Mouse (Mus musculus): ENCODE measurements at regions not wholly inside any gene's neighbourhood (a gene's known extent, or its start where the extent isn't known, plus 50 kb on each side); places are given as distances from the start of the nearest gene placed in this dataset.

DNA sequence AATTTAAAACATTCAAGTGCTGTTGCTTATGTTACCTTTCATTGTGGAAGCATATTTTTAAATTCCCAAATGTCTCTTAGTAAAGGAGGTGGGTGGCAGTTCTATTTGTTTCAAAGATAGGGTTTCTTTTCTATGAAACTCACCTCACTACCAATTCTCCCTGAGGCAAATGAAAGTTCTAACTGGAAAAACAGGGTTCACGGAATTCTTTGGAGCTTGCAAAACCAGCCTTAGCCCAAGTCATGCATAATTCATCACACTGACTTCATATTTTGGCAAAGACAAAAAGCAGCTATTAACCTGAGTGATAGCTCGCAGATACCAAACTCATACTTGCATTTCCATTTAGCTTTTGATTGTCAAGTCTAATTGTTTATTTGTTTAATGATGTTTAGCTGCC lies 73.8 kb downstream of the Dio2 start:
- WGBS = 33% methylated on average over 2 of the region's 2 CpGs

GRCm38 (mm10) chr12:90645452-90645851 lies 92.8 kb downstream of the Dio2 start:
- no peak for TF ChIP-seq CTCF (IDR thresholded peaks at IDR 0.05)
- H3K9ac ChIP-seq (replicated peaks; ENCODE audit: low read length, poor library complexity, severe bottlenecking) = no peak overlapping the region
- ATAC-seq (ENCODE audit: low FRiP score) (no peak), DNase-seq (ENCODE audit: low spot score) (no peak)
- H3K4me2 ChIP-seq (ENCODE audit: low read depth, low read length, poor library complexity, severe bottlenecking) = no peak overlapping the region
- H3K27ac ChIP-seq (ENCODE audit: low read depth, low read length) = no peak overlapping the region
- H3K9me3 ChIP-seq (ENCODE audit: low read length) = no peaks in the 10 kb centered on the region
- 68% methylated on average over 5 of the region's 5 CpGs for WGBS
- no peaks in the 10 kb centered on the region for H3K27me3 ChIP-seq (ENCODE audit: insufficient read depth, low read length)
- no peaks in the 10 kb centered on the region for H3K4me1 ChIP-seq (ENCODE audit: insufficient read depth, low read length)
- H3K4me3 ChIP-seq (ENCODE audit: low read depth, low read length) = no peak overlapping the region
- H3K36me3 ChIP-seq (ENCODE audit: insufficient read depth, low read length) = no peaks in the 10 kb centered on the region

More for the DNA sequence above, 73.8 kb downstream of the Dio2 start:
- Histone ChIP-seq H3K27me3 (ENCODE audit: insufficient read depth, low read length) (no peaks in the 10 kb centered on the region), H3K4me2 (ENCODE audit: low read depth, low read length, poor library complexity, severe bottlenecking) (no peak overlapping the region), H3K9me3 (ENCODE audit: low read length) (no peaks in the 10 kb centered on the region), H3K4me3 (ENCODE audit: low read depth, low read length) (no peak overlapping the region), H3K9ac (replicated peaks; ENCODE audit: low read length, poor library complexity, severe bottlenecking) (no peak overlapping the region), H3K27ac (ENCODE audit: low read depth, low read length) (no peak overlapping the region), H3K4me1 (ENCODE audit: insufficient read depth, low read length) (no peaks in the 10 kb centered on the region), H3K36me3 (ENCODE audit: insufficient read depth, low read length) (no peaks in the 10 kb centered on the region)
- no peak for ATAC-seq (ENCODE audit: low FRiP score)
- TF ChIP-seq CTCF (IDR thresholded peaks at IDR 0.05) = no peak
- no peak for DNase-seq (ENCODE audit: low spot score)

- Histone ChIP-seq H3K4me1 (ENCODE audit: insufficient read depth, low read length) (no peaks in the 10 kb centered on the region), H3K27ac (ENCODE audit: low read depth, low read length) (no peak overlapping the region), H3K4me2 (ENCODE audit: low read depth, low read length, poor library complexity, severe bottlenecking) (no peak overlapping the region), H3K36me3 (ENCODE audit: insufficient read depth, low read length) (no peaks in the 10 kb centered on the region), H3K27me3 (ENCODE audit: insufficient read depth, low read length) (no peaks in the 10 kb centered on the region), H3K9ac (replicated peaks; ENCODE audit: low read length, poor library complexity, severe bottlenecking) (no peak overlapping the region), H3K4me3 (ENCODE audit: low read depth, low read length) (no peak overlapping the region), H3K9me3 (ENCODE audit: low read length) (no peaks in the 10 kb centered on the region)
- DNase-seq (ENCODE audit: low spot score) = peak; percentile 8
- no peak for ATAC-seq (ENCODE audit: low FRiP score)
- no peak for TF ChIP-seq CTCF (IDR thresholded peaks at IDR 0.05)
- 67% methylated on average over 1 of the region's 1 CpGs for WGBS
Observed at GRCm38 (mm10) chr12:90643891-90644290, 94.3 kb downstream of the Dio2 start.

DNA sequence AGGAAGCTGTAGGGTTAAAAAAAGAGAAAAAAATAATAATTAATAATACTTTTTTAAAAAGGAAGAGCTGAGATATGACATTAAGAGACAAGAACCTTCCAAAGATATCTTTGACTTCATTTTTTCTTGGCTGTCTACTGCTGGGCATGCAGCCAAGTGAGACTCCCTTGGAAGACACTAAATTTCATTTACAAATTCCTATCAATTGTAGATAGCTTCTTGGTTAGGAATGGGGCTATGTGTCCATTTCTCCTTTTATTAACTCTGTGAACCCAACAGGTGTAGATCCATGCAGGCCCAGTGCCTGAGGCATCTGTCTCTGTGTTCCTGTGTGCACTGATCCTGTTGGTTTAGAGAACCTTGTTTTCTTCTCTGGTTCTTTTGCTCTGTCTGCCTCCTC lies 113.4 kb downstream of the Dio2 start:
- Histone ChIP-seq H3K9ac (replicated peaks; ENCODE audit: low read length, poor library complexity, severe bottlenecking) (no peak overlapping the region), H3K4me1 (ENCODE audit: insufficient read depth, low read length) (no peaks in the 10 kb centered on the region), H3K4me2 (ENCODE audit: low read depth, low read length, poor library complexity, severe bottlenecking) (no peak overlapping the region), H3K27me3 (ENCODE audit: insufficient read depth, low read length) (no peaks in the 10 kb centered on the region), H3K4me3 (ENCODE audit: low read depth, low read length) (no peak overlapping the region), H3K36me3 (ENCODE audit: insufficient read depth, low read length) (no peaks in the 10 kb centered on the region), H3K27ac (ENCODE audit: low read depth, low read length) (no peak overlapping the region), H3K9me3 (ENCODE audit: low read length) (no peaks in the 10 kb centered on the region)
- DNase-seq (ENCODE audit: low spot score) (peak; percentile 10), ATAC-seq (ENCODE audit: low FRiP score) (no peak)
- no peak for TF ChIP-seq CTCF (IDR thresholded peaks at IDR 0.05)

DNA sequence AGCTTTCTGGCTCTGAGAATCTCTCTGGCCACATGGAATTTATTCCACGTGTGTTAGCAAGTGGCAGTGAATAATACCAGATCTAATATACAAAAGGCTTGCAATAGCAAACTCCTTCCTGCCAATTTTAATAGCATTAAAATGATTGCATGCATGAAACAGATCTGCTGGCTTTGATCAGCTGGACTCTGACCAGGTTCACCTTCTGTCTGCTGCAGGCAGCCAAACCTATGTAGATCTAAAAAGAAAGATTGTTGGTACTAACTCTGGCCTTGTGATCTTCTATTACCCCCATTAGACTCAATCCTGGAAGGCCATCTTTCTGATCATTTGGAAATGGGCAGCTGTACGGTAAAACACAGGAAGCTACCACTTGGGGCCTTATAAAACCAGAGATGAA lies 114.8 kb downstream of the Dio2 start:
- no peaks in the 10 kb centered on the region for H3K9me3 ChIP-seq (ENCODE audit: low read length)
- ATAC-seq (ENCODE audit: low FRiP score) (no peak), DNase-seq (ENCODE audit: low spot score) (no peak)
- no peak overlapping the region for H3K4me3 ChIP-seq (ENCODE audit: low read depth, low read length)
- H3K4me2 ChIP-seq (ENCODE audit: low read depth, low read length, poor library complexity, severe bottlenecking) = no peak overlapping the region
- no peak overlapping the region for H3K9ac ChIP-seq (replicated peaks; ENCODE audit: low read length, poor library complexity, severe bottlenecking)
- H3K27ac ChIP-seq (ENCODE audit: low read depth, low read length) = no peak overlapping the region
- H3K36me3 ChIP-seq (ENCODE audit: insufficient read depth, low read length) = no peaks in the 10 kb centered on the region
- no peaks in the 10 kb centered on the region for H3K4me1 ChIP-seq (ENCODE audit: insufficient read depth, low read length)
- H3K27me3 ChIP-seq (ENCODE audit: insufficient read depth, low read length) = no peaks in the 10 kb centered on the region
- no peak for TF ChIP-seq CTCF (IDR thresholded peaks at IDR 0.05)
- WGBS = 71% methylated on average over 2 of the region's 2 CpGs

DNA sequence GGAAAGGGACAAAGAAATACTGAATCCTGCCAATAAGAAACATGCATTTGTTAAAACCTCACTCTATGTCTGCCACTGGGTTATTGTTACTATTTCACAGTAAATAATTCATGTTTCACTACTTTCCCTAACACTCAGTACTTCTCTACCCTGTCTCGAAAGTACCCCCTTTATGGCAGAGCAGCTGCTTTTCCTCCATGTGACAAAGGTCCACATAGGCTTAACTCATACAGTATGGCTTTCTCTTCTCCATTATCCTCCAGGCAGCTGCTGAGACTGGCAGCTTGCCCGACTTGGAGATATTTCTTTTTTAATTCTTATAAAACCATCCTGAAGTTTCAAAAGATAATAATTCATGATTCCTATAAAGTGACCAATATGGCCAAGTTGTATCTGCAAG lies 129.4 kb downstream of the Dio2 start:
- ATAC-seq (ENCODE audit: low FRiP score) = no peak
- Histone ChIP-seq H3K4me3 (ENCODE audit: low read depth, low read length) (no peak overlapping the region), H3K4me2 (ENCODE audit: low read depth, low read length, poor library complexity, severe bottlenecking) (no peak overlapping the region), H3K36me3 (ENCODE audit: insufficient read depth, low read length) (no peaks in the 10 kb centered on the region), H3K9ac (replicated peaks; ENCODE audit: low read length, poor library complexity, severe bottlenecking) (no peak overlapping the region), H3K9me3 (ENCODE audit: low read length) (no peaks in the 10 kb centered on the region), H3K27ac (ENCODE audit: low read depth, low read length) (no peak overlapping the region), H3K4me1 (ENCODE audit: insufficient read depth, low read length) (no peaks in the 10 kb centered on the region), H3K27me3 (ENCODE audit: insufficient read depth, low read length) (no peaks in the 10 kb centered on the region)
- 79% methylated on average over 2 of the region's 2 CpGs for WGBS
- no peak for TF ChIP-seq CTCF (IDR thresholded peaks at IDR 0.05)
- DNase-seq (ENCODE audit: low spot score) = no peak

GRCm38 (mm10) chr12:90607894-90608293 lies 130.3 kb downstream of the Dio2 start:
- no peaks in the 10 kb centered on the region for H3K4me1 ChIP-seq (ENCODE audit: insufficient read depth, low read length)
- 66% methylated on average over 6 of the region's 6 CpGs for WGBS
- no peaks in the 10 kb centered on the region for H3K9me3 ChIP-seq (ENCODE audit: low read length)
- H3K4me3 ChIP-seq (ENCODE audit: low read depth, low read length) = no peak overlapping the region
- ATAC-seq (ENCODE audit: low FRiP score) (no peak), DNase-seq (ENCODE audit: low spot score) (peak; percentile 43)
- no peak overlapping the region for H3K9ac ChIP-seq (replicated peaks; ENCODE audit: low read length, poor library complexity, severe bottlenecking)
- no peaks in the 10 kb centered on the region for H3K27me3 ChIP-seq (ENCODE audit: insufficient read depth, low read length)
- no peak overlapping the region for H3K4me2 ChIP-seq (ENCODE audit: low read depth, low read length, poor library complexity, severe bottlenecking)
- no peak overlapping the region for H3K27ac ChIP-seq (ENCODE audit: low read depth, low read length)
- no peak for TF ChIP-seq CTCF (IDR thresholded peaks at IDR 0.05)
- H3K36me3 ChIP-seq (ENCODE audit: insufficient read depth, low read length) = no peaks in the 10 kb centered on the region
